Comparison of ENCODE assay signal across 8 mouse cellular contexts in genomic region chr14:30459891-30460523, GRCm38 (mm10). TPM values are rescaled to one million over a fixed set of nuclear protein-coding genes. Genes with fewer than 3 reads are reported as not detected.
DNase-seq lines count a peak whose midpoint lies in the region; ATAC-seq lines count a peak whose summit lies in the region.

No protein-coding gene starts in this region.

- no peak overlapping the region for H3K9ac ChIP-seq in limb, embryonic 13.5 days

- no peaks in the 10 kb centered on the region for H3K9me3 ChIP-seq in limb, embryonic 13.5 days

- peak; percentile 73 for ATAC-seq in granulocyte monocyte progenitor cell, adult 5-6 weeks (replicated peaks; ENCODE audit: poor library complexity, severe bottlenecking)
- ATAC-seq in limb, embryonic 13.5 days (ENCODE audit: low FRiP score, low read depth): no peak

- H3K27ac ChIP-seq in limb, embryonic 13.5 days: no peak overlapping the region

- peak; percentile 78 for DNase-seq in 416B (ENCODE audit: low read depth)
- DNase-seq in adrenal gland, adult 8-10 months: peak; percentile 55
- peak; percentile 67 for DNase-seq in embryo, embryonic 11.5 days (ENCODE audit: low read depth, low spot score)
- DNase-seq in kidney, adult 9 months: peak; percentile 79
- DNase-seq in monocyte, adult 2 months (ENCODE audit: low read depth in 1 of 2, low spot score in 2 of 2): peak; percentile 12 to 46
- peak; percentile 68 to 88 for DNase-seq in spleen, postnatal 4 days (ENCODE audit: low spot score in 2 of 2)

- peaks cover 14% of the 10 kb centered on the region for H3K4me1 ChIP-seq in limb, embryonic 13.5 days

- H3K36me3 ChIP-seq in limb, embryonic 13.5 days: no peaks in the 10 kb centered on the region

- H3K4me2 ChIP-seq in limb, embryonic 13.5 days (replicated peaks): peak overlapping the region; percentile 49

- peak overlapping the region; percentile 5; the same call in 1 of the 2 replicates for H3K4me3 ChIP-seq in limb, embryonic 13.5 days

- 4% methylated on average over 14 of the region's 14 CpGs for WGBS in limb, embryonic 13.5 days

- peaks cover 23% of the 10 kb centered on the region for H3K27me3 ChIP-seq in limb, embryonic 13.5 days

RNA-seq across cellular contexts. Expression of gene Dcp1a, which starts 19.3 kb away (rescaled TPM):
- total RNA-seq in adrenal gland, adult 8-10 months (2022): 10 to 100 TPM; 24.0 to 37.6 (median 28.3) TPM
- 27.1 and 38.2 TPM in 2 replicates for total RNA-seq in granulocyte monocyte progenitor cell, adult 5-6 weeks (2014; fragmentation: Nextera tagmentation)
- 19.2 and 35.0 TPM in 2 replicates for total RNA-seq in granulocyte monocyte progenitor cell, adult 5-6 weeks (2017)
- polyA plus RNA-seq in limb, embryonic 13.5 days (2015; fragmentation: Nextera tagmentation; extraction: Ambion mirVana): 32.1 and 35.6 TPM in 2 replicates

RNA-seq across cellular contexts. Expression of gene Cacna1d, which starts 31.2 kb away (rescaled TPM):
- total RNA-seq in adrenal gland, adult 8-10 months (2022): 10 to 100 TPM; 11.9 to 40.7 (median 22.2) TPM
- not detected in 2 replicates for total RNA-seq in granulocyte monocyte progenitor cell, adult 5-6 weeks (2014; fragmentation: Nextera tagmentation)
- total RNA-seq in granulocyte monocyte progenitor cell, adult 5-6 weeks (2017): 0.10 and 0.56 TPM in 2 replicates
- 2.9 and 4.7 TPM in 2 replicates for polyA plus RNA-seq in limb, embryonic 13.5 days (2015; fragmentation: Nextera tagmentation; extraction: Ambion mirVana)

Comparison
In these comparisons a context has a peak if more than half of its experiments do, and no peak if none do; other contexts are left out.
1. DNase-seq: peak in every context shown above with its lines; median percentile 79 in kidney, adult 9 months; 78 in 416B; 78 in spleen, postnatal 4 days; 67 in embryo, embryonic 11.5 days; 55 in adrenal gland, adult 8-10 months; 29 in monocyte, adult 2 months.
2. RNA of gene Cacna1d, which starts 31.2 kb away (total RNA-seq): 11.9 to 40.7 TPM in adrenal gland, adult 8-10 months; 0.10 to 0.56 TPM in granulocyte monocyte progenitor cell, adult 5-6 weeks; every median in the first group is over 4 times any median in the second.